Mouse (Mus musculus): ENCODE measurements around the gene Cd6. TPM values are rescaled to one million over a fixed set of nuclear protein-coding genes. Genes with fewer than 3 reads are reported as not detected.
A peak's percentile ranks its signal among the peaks of the same experiment; 100 is the strongest.

Cd6 gene
- 1 to 10 TPM; 2.3 to 2.8 TPM for total RNA-seq (2021)
- long read RNA-seq, experiment 1, partial matches to known transcripts, result 0 of 3 reads
- long read RNA-seq, experiment 1, other reads (novel, unspliced or antisense), result 2 of 3 reads
- long read RNA-seq, experiment 2, partial matches to known transcripts, result 1 of 3 reads
- long read RNA-seq, experiment 2, other reads (novel, unspliced or antisense), result 1 of 3 reads

GRCm38 (mm10) chr19:10829436-10830175 lies at the start of gene Cd6:
Gene Cd6 (minus strand): TSS chr19:10830058.
- intact Hi-C loops (cut with DNase I), result loop anchor here (2.0 kb wide), 1 partner anchor 115 kb away; no protein-coding TSS in a partner anchor
- H3K4me3 ChIP-seq, result no peak within 1 kb of the TSS
- DNase-seq (ENCODE audit: extremely low spot score in 1 of 2, low spot score in 2 of 2), result no peak
- no peak within 1 kb of the TSS for H3K27ac ChIP-seq
- no peak for TF ChIP-seq CTCF (IDR thresholded peaks at IDR 0.05)

GRCm38 (mm10) chr19:10878201-10878837 lies 48.5 kb upstream of the Cd6 start:
- intact Hi-C loops (cut with DNase I), result no loop called here
- H3K4me3 ChIP-seq, result no peak overlapping the region
- peak overlapping the region; percentile 69; the same call in 1 of the 2 replicates for H3K27ac ChIP-seq
- DNase-seq (ENCODE audit: extremely low spot score in 1 of 2, low spot score in 2 of 2), result no peak
- no peak for TF ChIP-seq CTCF (IDR thresholded peaks at IDR 0.05)

DNA sequence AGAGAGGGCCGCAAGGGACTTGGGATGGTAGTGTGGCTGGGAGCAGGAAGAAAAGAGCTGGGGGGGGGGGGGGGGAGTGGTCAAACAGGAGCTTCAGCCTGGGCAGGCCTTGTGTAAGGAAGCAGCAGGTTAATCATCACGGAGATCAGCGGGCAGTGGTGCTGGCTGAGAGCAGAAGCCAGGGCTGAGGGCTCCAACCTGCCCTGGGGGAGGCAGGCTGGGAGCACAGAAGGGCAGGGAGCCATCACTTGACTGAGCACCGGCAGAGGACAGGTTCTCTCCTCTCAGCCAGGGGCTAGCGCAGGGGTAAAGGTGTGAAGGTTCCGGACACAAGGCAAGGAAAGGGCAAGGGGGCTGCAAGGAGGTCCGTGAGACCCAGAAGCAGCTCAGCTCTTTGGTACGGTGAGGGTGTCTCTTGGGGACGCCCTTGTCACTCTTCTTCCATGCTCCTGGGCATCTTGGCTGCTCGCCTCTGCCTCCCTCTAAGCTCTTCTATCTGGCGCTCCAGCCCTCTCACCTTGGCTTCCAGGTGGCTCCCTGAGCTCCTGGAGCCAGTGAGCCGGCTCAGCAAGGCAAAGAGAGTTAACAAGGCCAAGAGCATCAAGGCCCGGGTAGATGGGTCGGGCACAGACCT lies 41.6 kb upstream of the Cd6 start:
- intact Hi-C loops (cut with DNase I), result no loop called here
- no peak for DNase-seq (ENCODE audit: extremely low spot score in 1 of 2, low spot score in 2 of 2)
- H3K4me3 ChIP-seq, result no peak overlapping the region
- no peak for TF ChIP-seq CTCF (IDR thresholded peaks at IDR 0.05)
- no peak overlapping the region for H3K27ac ChIP-seq

DNA sequence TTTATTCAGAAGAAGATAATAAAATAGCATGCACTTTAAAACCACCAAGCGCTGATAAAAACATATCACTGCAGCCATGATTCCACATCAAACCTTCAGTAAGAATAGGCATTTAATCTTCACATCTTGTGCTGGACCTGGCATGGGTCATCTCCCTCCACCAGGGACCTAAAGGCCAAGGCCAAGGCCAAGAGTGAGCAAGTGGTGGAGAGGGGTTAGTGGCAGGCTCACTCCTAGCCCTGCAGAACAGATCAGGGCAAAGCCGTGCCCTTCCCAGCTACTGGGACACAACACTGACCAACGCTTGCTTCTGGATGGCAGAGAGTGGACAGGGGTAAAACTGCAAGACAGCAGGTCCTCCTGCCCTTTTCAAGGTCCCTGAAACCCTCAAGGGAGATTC lies 40.8 kb upstream of the Cd6 start:
- Histone ChIP-seq H3K4me3 (no peak overlapping the region), H3K27ac (no peak overlapping the region)

GRCm38 (mm10) chr19:10869886-10870527 lies 40.1 kb upstream of the Cd6 start, which contains the start of gene Tmem132a:
Gene Tmem132a (minus strand): TSS chr19:10869940.
- peak within 1 kb of the TSS; percentile 94 for H3K27ac ChIP-seq
- intact Hi-C loops (cut with DNase I), result loop anchor here (1.0 to 2.0 kb wide), 4 partner anchors 25 to 155 kb away; partner anchors contain the start of gene Prpf19
- no peak for TF ChIP-seq CTCF (IDR thresholded peaks at IDR 0.05)
- H3K4me3 ChIP-seq, result peak within 1 kb of the TSS; percentile 71
- no peak for DNase-seq (ENCODE audit: extremely low spot score in 1 of 2, low spot score in 2 of 2)

More for the DNA sequence above, 40.8 kb upstream of the Cd6 start:
- DNase-seq (ENCODE audit: extremely low spot score in 1 of 2, low spot score in 2 of 2), result no peak
- no peak for TF ChIP-seq CTCF (IDR thresholded peaks at IDR 0.05)
- intact Hi-C loops (cut with DNase I), result no loop called here

- TF ChIP-seq CTCF (IDR thresholded peaks at IDR 0.05), result no peak
- H3K4me3 ChIP-seq, result peak overlapping the region; percentile 71
- DNase-seq (ENCODE audit: extremely low spot score in 1 of 2, low spot score in 2 of 2), result peak; percentile 88 to 89
- peak overlapping the region; percentile 94 for H3K27ac ChIP-seq
- intact Hi-C loops (cut with DNase I), result loop anchor here (1.0 to 2.0 kb wide), 4 partner anchors 26 to 155 kb away; partner anchors contain the start of gene Prpf19
These were observed 39.5 kb upstream of the Cd6 start for GRCm38 (mm10) chr19:10869241-10869885.

- peak overlapping the region; percentile 71 for H3K4me3 ChIP-seq
- no peak for TF ChIP-seq CTCF (IDR thresholded peaks at IDR 0.05)
- intact Hi-C loops (cut with DNase I), result loop anchor here (1.0 to 2.0 kb wide), 4 partner anchors 27 to 154 kb away; partner anchors contain the start of gene Prpf19
- peak overlapping the region; percentile 94 for H3K27ac ChIP-seq
- peak in 1 of 2 experiments; percentile 42 for DNase-seq (ENCODE audit: extremely low spot score in 1 of 2, low spot score in 2 of 2)
These were observed 38.8 kb upstream of the Cd6 start for GRCm38 (mm10) chr19:10868623-10869141.

DNA sequence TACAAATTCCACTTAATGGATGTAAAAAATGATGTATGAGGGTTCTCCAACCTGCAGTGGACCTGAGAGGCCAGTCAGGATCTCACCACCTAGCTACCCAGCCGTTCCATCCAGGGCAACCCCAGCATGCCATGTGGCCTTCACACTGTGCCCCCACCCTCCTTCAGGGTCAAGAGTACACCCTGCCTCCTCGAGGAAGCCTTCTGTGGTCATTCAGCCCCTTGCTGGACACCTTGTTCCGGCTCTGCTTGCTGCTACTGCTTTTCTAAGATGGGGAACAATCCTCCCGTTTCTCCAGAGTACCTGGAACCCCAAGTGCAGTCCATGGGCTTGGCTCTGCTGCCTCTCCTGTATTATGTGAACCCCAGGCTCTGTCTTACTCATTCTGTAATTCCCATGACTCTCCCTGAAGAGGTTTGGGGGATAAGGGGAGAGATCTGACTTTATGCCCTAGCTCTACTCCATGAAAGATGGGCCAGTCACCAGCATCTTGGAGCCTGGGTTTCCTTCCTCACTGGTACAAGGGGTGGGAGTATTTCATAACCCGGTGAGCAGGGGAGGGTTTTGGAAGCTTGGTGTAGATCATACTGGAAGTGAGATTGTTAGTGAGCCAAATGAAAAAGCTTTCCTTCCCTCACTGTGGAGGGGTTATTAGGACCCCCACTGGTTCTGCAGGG lies 38.2 kb upstream of the Cd6 start:
- H3K27ac ChIP-seq, result peak overlapping the region; percentile 94
- intact Hi-C loops (cut with DNase I), result loop anchor here (2.0 kb wide), 3 partner anchors 59 to 153 kb away; no protein-coding TSS in a partner anchor
- H3K4me3 ChIP-seq, result peak overlapping the region; percentile 71
- no peak for DNase-seq (ENCODE audit: extremely low spot score in 1 of 2, low spot score in 2 of 2)
- no peak for TF ChIP-seq CTCF (IDR thresholded peaks at IDR 0.05)

DNA sequence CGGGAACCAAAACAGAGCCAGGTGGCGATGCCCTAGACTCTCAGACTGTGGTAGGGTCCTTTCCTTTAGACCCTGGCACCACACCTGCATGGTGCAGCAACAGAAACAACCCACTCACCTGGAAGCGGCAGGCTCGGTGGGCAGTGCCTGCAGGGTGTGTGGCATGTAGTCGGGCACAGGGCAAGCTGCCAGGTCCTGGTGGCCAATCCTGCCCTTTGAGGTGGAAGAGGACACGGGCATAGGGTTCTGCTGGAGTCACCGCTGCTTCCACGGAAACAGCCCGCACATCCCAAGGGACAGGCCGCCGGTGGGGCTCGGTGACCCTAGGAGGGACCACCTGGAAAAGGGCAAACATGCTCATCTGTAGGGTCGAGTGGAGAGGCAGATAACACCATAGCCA lies 36.5 kb upstream of the Cd6 start:
- Histone ChIP-seq H3K27ac (no peak overlapping the region), H3K4me3 (no peak overlapping the region)
- no peak for DNase-seq (ENCODE audit: extremely low spot score in 1 of 2, low spot score in 2 of 2)
- no peak for TF ChIP-seq CTCF (IDR thresholded peaks at IDR 0.05)
- intact Hi-C loops (cut with DNase I), result no loop called here

DNA sequence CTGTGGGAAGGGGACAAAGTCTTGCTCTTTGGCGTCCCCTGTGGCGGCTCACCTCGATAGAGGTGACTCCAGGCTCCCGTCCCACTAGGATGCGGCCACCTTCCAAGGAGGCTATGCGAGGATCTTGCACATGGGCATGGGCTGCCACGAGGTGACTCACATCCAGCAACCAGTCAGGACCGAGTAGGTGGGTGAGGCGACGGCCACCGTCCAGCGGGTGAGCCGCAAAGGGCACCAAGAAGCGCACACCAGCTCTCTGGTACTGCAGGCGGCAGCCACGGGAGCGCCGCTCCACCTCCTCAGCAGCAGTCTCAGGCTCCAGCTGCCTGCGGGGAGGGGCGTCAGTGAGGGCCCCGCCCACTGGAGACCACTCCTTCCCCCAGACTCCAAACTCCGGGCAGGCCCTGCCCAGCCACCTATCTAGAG lies 30.2 kb upstream of the Cd6 start:
- no peak; the same call in 1 of the 2 replicates for TF ChIP-seq CTCF (IDR thresholded peaks at IDR 0.05)
- Histone ChIP-seq H3K27ac (no peak overlapping the region), H3K4me3 (no peak overlapping the region)
- peak in 1 of 2 experiments; percentile 31 for DNase-seq (ENCODE audit: extremely low spot score in 1 of 2, low spot score in 2 of 2)
- intact Hi-C loops (cut with DNase I), result no loop called here

All from left cerebral cortex, adult 2 months (tissue).